Mouse (Mus musculus) cortical plate, adult 2 months (tissue): ENCODE data around the gene Plekhh1. TPM values are rescaled to one million over a fixed set of nuclear protein-coding genes. Genes with fewer than 3 reads are reported as not detected.

Experiments
- H3K27ac ChIP-seq: fragments of 200-500 bp; 2 replicates; pipeline ENCODE4 v1.5.1; 2012; ENCODE audit warnings: low read length, control low read depth, inconsistent platforms; ENCODE audit not compliant: insufficient read depth
- H3K4me1 ChIP-seq: fragments of 200-500 bp; 2 replicates; pipeline ENCODE4 v1.6.1; 2011; ENCODE audit warnings: low read length; ENCODE audit not compliant: control insufficient read depth, insufficient read depth
- H3K4me3 ChIP-seq: fragments of 200-500 bp; 2 replicates; pipeline ENCODE4 v1.5.1; 2011; ENCODE audit warnings: mild to moderate bottlenecking, low read length, control low read depth; ENCODE audit not compliant: insufficient read depth
- CTCF ChIP-seq: fragments of 200-500 bp; IDR thresholded peaks from 2 replicates; pipeline ENCODE4 v1.5.1; 2011; ENCODE audit warnings: mild to moderate bottlenecking, control low read depth, low read length; ENCODE audit not compliant: insufficient read depth; ENCODE audit errors: extremely low read depth
- POLR2A ChIP-seq: fragments of 200-500 bp; IDR thresholded peaks from 2 replicates; pipeline ENCODE4 v1.6.1; 2011; ENCODE audit warnings: mild to moderate bottlenecking, low read length, control low read depth; ENCODE audit not compliant: insufficient read depth; ENCODE audit errors: extremely low read depth
- polyA plus RNA-seq: library from polyadenylated mRNA; depleted of rRNA; stranded (reverse); fragments of >200 nt; gene quantifications from 2 replicates; pipeline ENCODE4 v1.2.3, GENCODE M21; 2012; rRNA removed

The Plekhh1 gene
- polyA plus RNA-seq: 19.5 and 22.3 TPM in 2 replicates

DNA sequence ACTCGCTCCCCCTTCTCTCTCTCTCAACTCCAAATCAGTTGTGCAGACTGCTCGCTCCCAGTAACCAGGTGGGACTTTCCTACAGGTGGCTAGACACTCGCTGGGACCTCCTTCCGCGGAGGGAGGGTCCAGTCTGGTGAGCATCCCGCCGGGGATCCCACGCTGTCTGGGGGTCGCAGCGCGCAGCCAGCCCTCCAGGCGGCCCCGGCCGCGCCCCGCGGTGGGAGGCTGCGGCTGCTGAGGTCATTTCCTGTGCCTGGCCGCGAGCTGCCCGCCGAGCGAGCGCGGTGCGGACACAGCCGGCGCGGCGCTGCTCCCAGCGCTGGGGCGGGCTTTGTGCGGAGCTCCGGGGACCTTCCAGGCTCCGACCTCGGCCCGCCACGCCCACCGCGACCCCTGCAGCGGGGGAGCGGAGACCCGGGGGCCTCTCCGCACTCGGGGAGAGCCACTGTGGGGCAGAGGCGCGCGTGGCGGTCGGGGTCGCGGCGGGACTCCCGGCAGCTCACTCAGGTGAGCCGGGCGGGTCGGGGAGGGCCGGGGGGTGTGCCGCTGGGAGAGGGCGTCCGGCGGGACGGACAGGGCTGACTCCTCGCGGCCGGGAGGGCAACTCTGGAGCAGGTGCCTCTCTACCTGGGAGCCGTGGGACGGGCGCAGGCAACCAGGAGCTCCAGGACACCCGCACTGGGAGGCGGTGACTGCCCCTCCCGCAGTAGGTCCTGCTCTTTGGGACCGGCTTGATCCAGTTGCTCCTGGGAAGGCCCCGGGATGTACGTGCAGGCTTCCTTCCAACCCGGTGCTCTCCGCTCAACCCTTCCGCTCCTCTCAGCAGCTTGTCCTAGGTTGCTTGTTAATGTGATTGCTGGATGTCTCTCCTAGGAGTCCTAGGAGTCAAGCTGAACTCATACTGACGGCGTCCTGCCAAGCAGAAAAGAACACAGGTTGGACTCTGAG lies at the start of gene Plekhh1:
TSS of gene Plekhh1 (plus strand) at position 253 of the 951 bp plus-strand sequence.
- H3K4me1 ChIP-seq: no peaks in the 10 kb centered on the region
- peak within 1 kb of the TSS; percentile 51 for H3K4me3 ChIP-seq
- no peak for TF ChIP-seq CTCF
- no peak for TF ChIP-seq POLR2A
- peak within 1 kb of the TSS; percentile 86 for H3K27ac ChIP-seq

- H3K4me3 ChIP-seq: peak overlapping the region; percentile 7; the same call in 1 of the 2 replicates
- no peak for TF ChIP-seq POLR2A
- TF ChIP-seq CTCF: no peak
- H3K27ac ChIP-seq: peak overlapping the region; percentile 62; the same call in 1 of the 2 replicates
- peaks cover 11% of the 10 kb centered on the region for H3K4me1 ChIP-seq
Observed at GRCm38 (mm10) chr12:78980683-78981091, 48.3 kb upstream of the Plekhh1 start.

GRCm38 (mm10) chr12:78981131-78981530 lies 47.8 kb upstream of the Plekhh1 start:
- H3K4me3 ChIP-seq: no peak overlapping the region
- TF ChIP-seq POLR2A: no peak
- TF ChIP-seq CTCF: no peak
- 0 out of 2 replicates have a peak overlapping the region, but pooled peaks have one; percentile 42 for H3K27ac ChIP-seq
- H3K4me1 ChIP-seq: peaks cover 11% of the 10 kb centered on the region

DNA sequence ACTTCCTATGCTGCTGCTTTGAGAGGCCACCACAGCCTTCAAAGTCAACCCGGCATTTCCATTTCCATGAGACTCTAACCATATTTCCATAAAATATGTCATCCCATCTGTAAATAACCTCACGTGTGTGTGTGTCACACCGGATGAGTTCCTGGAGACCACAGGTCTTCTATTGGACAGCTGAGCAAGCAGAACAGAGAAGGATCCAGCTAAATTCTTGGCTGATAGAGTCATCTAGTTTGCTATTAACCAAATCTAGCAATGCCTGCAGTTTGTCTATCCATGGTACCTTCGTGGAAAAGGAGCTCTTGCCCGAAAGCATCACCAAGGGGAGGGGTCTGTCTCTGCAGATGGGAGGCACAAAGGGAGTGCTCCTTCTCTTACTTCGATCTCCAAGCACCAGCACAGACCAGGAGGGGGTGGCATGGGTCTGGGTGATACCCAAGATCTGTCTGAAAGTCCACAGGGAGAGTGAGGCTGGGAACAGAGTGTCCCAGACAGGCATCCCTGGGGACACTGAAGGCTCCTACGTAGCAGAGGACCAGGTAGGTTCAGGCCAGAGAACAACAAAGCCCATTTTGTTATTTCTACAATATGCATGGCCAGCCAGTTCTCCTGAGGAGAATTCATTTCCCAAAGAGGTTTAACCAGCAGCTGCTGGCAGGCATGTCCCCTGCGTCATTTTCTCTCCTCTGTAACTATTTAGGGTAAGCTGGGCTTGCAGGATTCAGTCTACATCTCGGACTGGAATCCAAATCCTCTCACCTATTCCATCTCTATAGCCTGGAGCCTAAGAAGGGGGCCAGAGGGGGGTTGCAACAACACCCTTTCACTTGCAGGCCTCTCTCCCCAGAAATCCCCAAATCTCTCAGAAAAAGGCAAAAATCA lies 46.8 kb upstream of the Plekhh1 start:
- Histone ChIP-seq H3K4me3 (no peak overlapping the region), H3K27ac (0 out of 2 replicates have a peak overlapping the region, but pooled peaks have one; percentile 17), H3K4me1 (peaks cover 11% of the 10 kb centered on the region)
- TF ChIP-seq POLR2A: no peak
- TF ChIP-seq CTCF: no peak

GRCm38 (mm10) chr12:78983296-78984034 lies 45.5 kb upstream of the Plekhh1 start:
- TF ChIP-seq POLR2A (no peak), CTCF (no peak)
- Histone ChIP-seq H3K4me3 (no peak overlapping the region), H3K27ac (no peak overlapping the region), H3K4me1 (peaks cover 11% of the 10 kb centered on the region)

- Histone ChIP-seq H3K4me3 (no peak overlapping the region), H3K27ac (no peak overlapping the region), H3K4me1 (peaks cover 11% of the 10 kb centered on the region)
- TF ChIP-seq POLR2A (no peak), CTCF (no peak)
Observed at GRCm38 (mm10) chr12:78984035-78984432, 44.9 kb upstream of the Plekhh1 start.

DNA sequence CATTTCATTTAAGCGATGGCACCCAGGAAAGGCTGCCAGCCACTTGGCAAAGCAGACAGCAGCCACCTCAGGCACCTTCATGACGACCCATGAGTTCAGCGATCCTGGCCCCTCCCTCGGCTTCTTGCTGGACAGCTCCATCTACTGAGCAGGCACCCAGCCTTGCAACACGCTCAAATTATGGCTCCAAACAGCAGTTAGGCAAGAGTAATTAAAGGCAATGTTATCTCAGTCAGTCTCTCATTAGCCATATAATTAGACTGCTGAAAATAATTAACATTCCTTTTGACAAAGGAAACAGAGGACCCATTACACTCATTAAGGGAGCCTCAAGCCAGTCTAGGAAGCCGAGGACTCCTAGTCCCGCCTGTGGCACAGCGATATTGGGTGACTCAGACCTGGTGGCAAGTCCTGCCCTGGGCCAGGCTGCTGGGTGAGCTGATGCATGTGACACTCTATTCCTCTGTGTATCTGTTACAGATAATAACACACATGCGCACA lies 41.3 kb upstream of the Plekhh1 start:
- no peak for TF ChIP-seq POLR2A
- TF ChIP-seq CTCF: no peak
- no peak overlapping the region for H3K4me3 ChIP-seq
- no peak overlapping the region for H3K27ac ChIP-seq
- peaks cover 8% of the 10 kb centered on the region for H3K4me1 ChIP-seq

- H3K4me1 ChIP-seq: no peaks in the 10 kb centered on the region
- no peak overlapping the region for H3K27ac ChIP-seq
- H3K4me3 ChIP-seq: no peak overlapping the region
- TF ChIP-seq POLR2A (no peak), CTCF (no peak)
Observed at GRCm38 (mm10) chr12:78996271-78996670, 32.7 kb upstream of the Plekhh1 start.

DNA sequence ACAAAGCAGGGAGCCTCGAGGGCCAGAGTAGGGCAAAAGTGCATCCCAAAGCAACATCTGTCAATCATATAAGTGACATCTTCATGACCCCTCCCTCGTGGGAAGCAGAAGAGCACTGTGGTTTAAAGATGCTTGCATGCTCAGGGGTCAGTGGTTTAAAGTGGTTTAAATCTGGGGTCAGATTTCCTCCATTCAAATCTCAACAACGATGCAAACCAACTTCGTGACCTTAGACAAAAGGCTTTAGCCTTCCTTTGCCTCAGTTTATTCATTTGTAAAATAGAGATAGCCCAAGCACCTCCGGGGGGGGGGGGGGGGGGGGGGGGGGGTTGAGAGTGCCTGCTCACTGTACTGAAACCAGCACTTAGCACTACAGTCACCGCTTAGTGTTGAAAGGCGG lies 32.3 kb upstream of the Plekhh1 start:
- H3K27ac ChIP-seq: no peak overlapping the region
- TF ChIP-seq POLR2A: no peak
- no peak for TF ChIP-seq CTCF
- H3K4me1 ChIP-seq: no peaks in the 10 kb centered on the region
- H3K4me3 ChIP-seq: no peak overlapping the region
